ENCODE assay signal across 27 mouse cellular contexts in the genomic region with DNA sequence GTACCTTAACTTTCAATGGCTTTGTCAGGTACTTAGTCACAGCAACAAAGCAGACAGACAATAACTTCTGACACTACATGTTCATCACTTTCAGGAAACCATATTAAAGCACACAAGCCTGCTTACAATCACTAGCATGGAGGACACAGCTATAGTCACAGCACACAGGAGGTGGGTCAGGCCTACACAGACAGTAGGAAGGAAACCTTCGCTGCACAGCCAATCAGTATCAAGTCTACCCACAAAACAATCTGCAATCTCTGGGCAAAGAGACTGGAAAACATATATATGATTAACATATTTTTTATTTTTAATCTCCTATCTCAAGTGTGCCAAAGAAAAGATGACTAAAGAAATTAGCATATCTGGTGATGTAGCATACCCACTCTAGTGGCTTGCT.
"Had no signal": no experiment of that assay in that cellular context is flagged by ENCODE, and none has a peak within 500 bp of the region (broad histone marks: within the 10 kb centered on the region; RNA-seq: fewer than 3 reads in every experiment).

No protein-coding gene starts in this region.

- H3K9me3 ChIP-seq: embryonic facial prominence, embryonic 10.5 days; embryonic facial prominence, embryonic 12.5 days; embryonic facial prominence, embryonic 13.5 days; embryonic facial prominence, embryonic 15.5 days; forebrain, embryonic 10.5 days; forebrain, embryonic 12.5 days; forebrain, embryonic 13.5 days; forebrain, embryonic 15.5 days; heart, embryonic 10.5 days had no signal

- H3K27me3 ChIP-seq: embryonic facial prominence, embryonic 12.5 days; embryonic facial prominence, embryonic 13.5 days; embryonic facial prominence, embryonic 15.5 days; forebrain, embryonic 12.5 days; forebrain, embryonic 13.5 days; forebrain, embryonic 15.5 days had no signal

- DNase-seq: cerebellum, adult 9-11 months; cerebellum, postnatal 10 days; cerebellum, postnatal 14 days; cerebellum, postnatal 25 days; cerebellum, postnatal 36 days; embryo, embryonic 11 days; forebrain, postnatal 0 days; gastrocnemius, adult 2 months; gastrocnemius, postnatal 10 days; gastrocnemius, postnatal 14 days; gastrocnemius, postnatal 25 days; gastrocnemius, postnatal 36 days; heart, adult 11 months; heart, adult 18-20 months; heart, adult 2 months had no signal

- H3K4me3 ChIP-seq: embryonic facial prominence, embryonic 10.5 days; embryonic facial prominence, embryonic 12.5 days; embryonic facial prominence, embryonic 13.5 days; embryonic facial prominence, embryonic 15.5 days; erythroblast, embryonic 14.5 days; forebrain, embryonic 10.5 days; forebrain, embryonic 12.5 days; forebrain, embryonic 13.5 days; forebrain, embryonic 15.5 days; gastrocnemius, adult 2 months; heart, adult 2 months; heart, embryonic 10.5 days had no signal

- ATAC-seq: forebrain, embryonic 13.5 days; forebrain, embryonic 14.5 days; forebrain, embryonic 15.5 days; forebrain, embryonic 16.5 days; forebrain, postnatal 0 days had no signal
